Mouse (Mus musculus): ENCODE data around the gene Myh13.

DNA sequence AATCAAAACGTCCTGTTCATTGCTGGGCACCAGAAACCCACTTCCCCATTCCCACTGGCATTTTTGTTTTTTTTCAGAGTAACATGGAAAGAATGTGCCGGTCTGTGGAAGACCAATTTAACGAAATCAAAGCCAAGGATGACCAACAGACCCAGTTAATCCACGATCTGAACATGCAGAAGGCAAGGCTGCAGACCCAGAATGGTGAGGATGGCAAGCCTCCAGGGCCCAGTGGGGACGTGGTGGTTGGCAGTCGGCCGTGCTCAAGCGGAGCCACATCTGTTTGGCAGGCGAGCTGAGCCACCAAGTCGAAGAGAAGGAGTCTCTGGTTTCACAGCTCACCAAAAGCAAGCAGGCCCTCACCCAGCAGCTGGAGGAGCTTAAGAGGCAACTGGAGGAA is 36.6 kb downstream of the Myh13 start:
- no peak for TF ChIP-seq POLR2A (IDR thresholded peaks at IDR 0.05; ENCODE audit: low read depth, low read length)
- TF ChIP-seq CTCF (conservative IDR thresholded peaks at IDR 0.05; ENCODE audit: insufficient read depth, insufficient read length, low read depth, low read length): no peak

All from kidney, adult 2 months (tissue).